Mouse (Mus musculus) cerebellum, adult 2 months (tissue): Measurements from ENCODE around the gene Rbpj.

Experiments used
- CTCF ChIP-seq: fragments of 200-500 bp; IDR thresholded peaks from 2 replicates; pipeline ENCODE4 v1.5.1; 2011; ENCODE audit warnings: low read depth, mild to moderate bottlenecking, control low read depth, low read length, moderate library complexity, borderline replicate concordance; ENCODE audit not compliant: insufficient read depth
- POLR2A ChIP-seq: fragments of 200-500 bp; IDR thresholded peaks from 2 replicates; pipeline ENCODE4 v1.6.1; 2011; ENCODE audit warnings: low read length, control low read depth, borderline replicate concordance; ENCODE audit not compliant: insufficient read depth

GRCm38 (mm10) chr5:53672352-53672751 is 206.4 kb downstream of the Rbpj start:
- TF ChIP-seq CTCF (peak; percentile 85), POLR2A (no peak)
